ENCODE assay signal across 8 mouse cellular contexts in genomic region chr11:100004846-100005245, GRCm38 (mm10). TPM values are rescaled to one million over a fixed set of nuclear protein-coding genes. Genes with fewer than 3 reads are reported as not detected.
DNase-seq lines count a peak whose midpoint lies in the region; ATAC-seq and TF ChIP-seq lines count a peak whose summit lies in the region.
"Had no signal": no experiment of that assay in that cellular context is flagged by ENCODE, and none has a peak within 500 bp of the region (broad histone marks: within the 10 kb centered on the region; RNA-seq: fewer than 3 reads in every experiment).

No protein-coding gene starts in this region.

- WGBS in liver, adult 2 months, result 20% methylated on average over 6 of the region's 6 CpGs
- 29% methylated on average over 6 of the region's 6 CpGs for WGBS in liver, embryonic 11.5 days

- peak; percentile 64 for TF ChIP-seq CTCF in liver, adult 2 months (IDR thresholded peaks at IDR 0.05; ENCODE audit: low read depth, low read length)

- intact Hi-C loops in gastrocnemius, postnatal 14 days (cut with DNase I; ENCODE audit: low total_unique reads), result loop anchor here (10.0 kb wide), 1 partner anchor 540 kb away; no protein-coding TSS in a partner anchor
- intact Hi-C loops in left cerebral cortex, postnatal 14 days (cut with DNase I), result loop anchor here (2.0 kb wide), 1 partner anchor 540 kb away; no protein-coding TSS in a partner anchor

- no peaks in the 10 kb centered on the region for H3K4me1 ChIP-seq in liver, adult 2 months (ENCODE audit: control insufficient read depth, insufficient read depth, low read length)
- H3K4me1 ChIP-seq in liver, embryonic 11.5 days (replicated peaks; ENCODE audit: control insufficient read depth, insufficient read depth, low read length), result no peaks in the 10 kb centered on the region

- no peaks in the 10 kb centered on the region; the same call in 1 of the 2 replicates for H3K27me3 ChIP-seq in liver, adult 2 months (ENCODE audit: control insufficient read depth, insufficient read depth, low read length)
- H3K27me3 ChIP-seq in liver, embryonic 11.5 days (replicated peaks; ENCODE audit: control insufficient read depth, insufficient read depth, low read length), result no peaks in the 10 kb centered on the region

- H3K27ac ChIP-seq in liver, adult 2 months (replicated peaks; ENCODE audit: insufficient read depth, low read depth, low read length), result no peak overlapping the region
- no peak overlapping the region for H3K27ac ChIP-seq in liver, embryonic 11.5 days (ENCODE audit: low read depth, low read length)

- TF ChIP-seq POLR2A in liver, adult 2 months (IDR thresholded peaks at IDR 0.05; ENCODE audit: extremely low read depth, insufficient read depth, low read length), result no peak

- H3K9ac ChIP-seq in liver, adult 2 months (ENCODE audit: low read depth, low read length), result no peak overlapping the region
- H3K9ac ChIP-seq in liver, embryonic 11.5 days (ENCODE audit: low read depth, low read length), result no peak overlapping the region

- H3K9me3 ChIP-seq in liver, embryonic 11.5 days (ENCODE audit: control insufficient read depth, low read length), result no peaks in the 10 kb centered on the region

- no peaks in the 10 kb centered on the region for H3K79me2 ChIP-seq in liver, adult 2 months (ENCODE audit: control insufficient read depth, insufficient read depth, low read length)

- no peak overlapping the region for H3K4me2 ChIP-seq in liver, embryonic 11.5 days

- peak; percentile 20 for DNase-seq in liver, adult 2 months (ENCODE audit: extremely low read depth, low read depth, low spot score)
- DNase-seq in liver, embryonic 11.5 days (ENCODE audit: low spot score), result no peak
- peak; percentile 81 for DNase-seq in NIH3T3 (ENCODE audit: low read depth)
- peak; percentile 10 for DNase-seq in c-Kit-positive CD71-positive TER-119-negative erythroid progenitor cells, embryonic 14.5 days (ENCODE audit: low read depth)
- DNase-seq in gastrocnemius, postnatal 14 days, result peak; percentile 28
- DNase-seq in left cerebral cortex, postnatal 14 days (ENCODE audit: low spot score in 2 of 2), result peak; percentile 73 to 78
- DNase-seq in right cerebral cortex, postnatal 10 days (ENCODE audit: low spot score in 2 of 2), result peak; percentile 70 to 80

- H3K36me3 ChIP-seq in liver, adult 2 months (ENCODE audit: control insufficient read depth, insufficient read depth, low read length), result no peaks in the 10 kb centered on the region
- no peaks in the 10 kb centered on the region for H3K36me3 ChIP-seq in liver, embryonic 11.5 days (ENCODE audit: control insufficient read depth, insufficient read depth, low read length)

- no peak for ATAC-seq in liver, embryonic 11.5 days (replicated peaks; ENCODE audit: low FRiP score)

- H3K4me3 ChIP-seq in liver, adult 2 months (ENCODE audit: insufficient read depth, low read depth, low read length), result no peak overlapping the region
- no peak overlapping the region for H3K4me3 ChIP-seq in liver, embryonic 11.5 days (ENCODE audit: low read depth, low read length)

RNA-seq across cellular contexts. Expression of gene Krtap17-1, which starts 11.1 kb away (rescaled TPM):
- not detected in 2 replicates for total RNA-seq in liver, adult 2 months (2014; rRNA removed)
- not detected in 2 replicates for polyA plus RNA-seq in liver, adult 2 months (2012; rRNA removed)
- polyA plus RNA-seq in liver, embryonic 11.5 days (2014; fragmentation: Nextera tagmentation; extraction: Ambion mirVana), result not detected in 2 replicates
- not detected for total RNA-seq in gastrocnemius, postnatal 14 days (2021)
- not detected for total RNA-seq in left cerebral cortex, postnatal 14 days (2021)
- total RNA-seq: hematopoietic stem cell, adult 5-6 weeks had no signal

RNA-seq across cellular contexts. Expression of gene Krt33a, which starts 11.2 kb away (rescaled TPM):
- total RNA-seq in liver, adult 2 months (2014; rRNA removed), result not detected in 2 replicates
- polyA plus RNA-seq in liver, adult 2 months (2012; rRNA removed), result not detected in 2 replicates
- polyA plus RNA-seq in liver, embryonic 11.5 days (2014; fragmentation: Nextera tagmentation; extraction: Ambion mirVana), result not detected in 2 replicates
- total RNA-seq in gastrocnemius, postnatal 14 days (2021), result under 1 TPM in 1 of 2 experiments, not detected in 1; 0.16 TPM
- not detected for total RNA-seq in left cerebral cortex, postnatal 14 days (2021)
- total RNA-seq: hematopoietic stem cell, adult 5-6 weeks had no signal

RNA-seq across cellular contexts. Expression of gene Krtap16-1, which starts 18.4 kb away (rescaled TPM):
- not detected in 2 replicates for total RNA-seq in liver, adult 2 months (2014; rRNA removed)
- not detected in 2 replicates for polyA plus RNA-seq in liver, adult 2 months (2012; rRNA removed)
- polyA plus RNA-seq in liver, embryonic 11.5 days (2014; fragmentation: Nextera tagmentation; extraction: Ambion mirVana), result not detected in 2 replicates
- not detected for total RNA-seq in gastrocnemius, postnatal 14 days (2021)
- total RNA-seq in left cerebral cortex, postnatal 14 days (2021), result not detected
- total RNA-seq: hematopoietic stem cell, adult 5-6 weeks had no signal

RNA-seq across cellular contexts. Expression of gene Krt33b, which starts 24.8 kb away (rescaled TPM):
- total RNA-seq in liver, adult 2 months (2014; rRNA removed), result not detected in 2 replicates
- polyA plus RNA-seq in liver, adult 2 months (2012; rRNA removed), result not detected in 2 replicates
- polyA plus RNA-seq in liver, embryonic 11.5 days (2014; fragmentation: Nextera tagmentation; extraction: Ambion mirVana), result not detected in 2 replicates
- total RNA-seq in gastrocnemius, postnatal 14 days (2021), result under 1 TPM in 1 of 2 experiments, not detected in 1; 0.31 TPM
- not detected for total RNA-seq in left cerebral cortex, postnatal 14 days (2021)
- total RNA-seq: hematopoietic stem cell, adult 5-6 weeks had no signal

RNA-seq across cellular contexts. Expression of gene Krtap29-1, which starts 26.0 kb away (rescaled TPM):
- total RNA-seq in liver, adult 2 months (2014; rRNA removed), result not detected in 2 replicates
- not detected in 2 replicates for polyA plus RNA-seq in liver, adult 2 months (2012; rRNA removed)
- not detected in 2 replicates for polyA plus RNA-seq in liver, embryonic 11.5 days (2014; fragmentation: Nextera tagmentation; extraction: Ambion mirVana)
- total RNA-seq in gastrocnemius, postnatal 14 days (2021), result not detected
- not detected for total RNA-seq in left cerebral cortex, postnatal 14 days (2021)
- total RNA-seq: hematopoietic stem cell, adult 5-6 weeks had no signal
